Mouse (Mus musculus): ENCODE results near the gene Meox1.

Gene Meox1

GRCm38 (mm10) chr11:101855950-101856712 lies 38.0 kb downstream of the Meox1 start:
- intact Hi-C loops (cut with DNase I), result no loop called here

- intact Hi-C loops (cut with DNase I), result no loop called here
These were observed 43.1 kb downstream of the Meox1 start for GRCm38 (mm10) chr11:101851042-101851441.

DNA sequence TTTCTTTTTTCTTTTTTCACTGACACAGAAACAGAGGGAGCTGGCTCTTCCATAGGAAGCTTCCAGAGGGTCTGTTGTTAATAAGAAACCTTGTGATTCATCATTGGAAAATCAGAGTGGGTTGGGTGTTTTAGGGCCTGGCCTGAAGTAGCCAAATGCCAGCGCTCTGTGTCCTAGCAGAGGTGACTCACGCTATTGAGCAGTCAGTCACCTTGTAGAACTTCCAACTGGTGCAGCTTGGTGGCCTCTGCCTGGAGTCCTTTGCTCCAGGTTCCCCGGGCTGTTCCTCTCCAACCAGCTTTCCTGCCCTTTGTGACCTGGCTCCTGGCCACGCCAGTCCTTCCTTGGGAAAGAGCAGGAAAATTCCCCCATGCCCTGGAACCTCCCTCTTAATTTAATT lies 44.9 kb downstream of the Meox1 start:
- intact Hi-C loops (cut with DNase I), result no loop called here

DNA sequence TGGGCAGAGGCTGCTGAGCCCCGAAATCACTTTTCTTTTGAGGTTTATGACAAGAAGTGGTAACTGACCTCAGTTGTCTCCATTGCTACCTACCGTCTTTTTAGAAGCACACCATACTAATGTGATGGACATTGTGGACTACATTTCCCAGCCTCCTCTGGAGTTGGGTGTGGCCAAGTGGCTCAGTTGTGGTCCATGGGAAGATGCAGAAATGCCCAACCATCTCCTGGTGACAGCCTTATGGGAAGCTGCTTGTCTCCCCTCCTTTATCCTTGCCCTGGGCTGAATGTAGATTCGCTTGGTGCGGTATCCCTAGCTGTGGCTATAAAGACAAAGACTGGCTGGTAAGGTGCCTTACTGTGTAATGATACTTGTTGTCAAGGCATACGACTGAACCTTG lies 46.7 kb downstream of the Meox1 start:
- intact Hi-C loops (cut with DNase I), result no loop called here

DNA sequence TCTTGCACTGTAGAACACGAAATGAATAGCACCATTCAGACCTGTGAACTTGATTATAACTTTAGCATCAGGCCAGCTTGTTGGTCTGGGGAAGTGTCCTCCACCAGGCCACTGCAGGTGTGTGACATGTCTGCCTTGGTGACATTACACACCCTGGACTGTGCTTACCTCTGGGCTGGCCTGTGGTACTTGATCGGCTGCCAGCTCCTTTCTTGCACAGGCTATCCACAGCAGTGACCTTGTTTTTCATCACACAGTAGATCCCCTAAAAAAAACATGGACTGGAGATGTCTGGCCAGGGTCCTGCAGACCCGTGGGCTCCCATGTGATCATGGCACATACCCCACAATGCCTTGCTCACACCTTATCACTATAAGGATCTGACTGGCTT lies 51.4 kb downstream of the Meox1 start:
- intact Hi-C loops (cut with DNase I), result no loop called here

GRCm38 (mm10) chr11:101841998-101842772 lies 52.0 kb downstream of the Meox1 start:
- intact Hi-C loops (cut with DNase I), result no loop called here

- intact Hi-C loops (cut with DNase I), result no loop called here
These were observed 53.8 kb downstream of the Meox1 start for GRCm38 (mm10) chr11:101840405-101840804.

DNA sequence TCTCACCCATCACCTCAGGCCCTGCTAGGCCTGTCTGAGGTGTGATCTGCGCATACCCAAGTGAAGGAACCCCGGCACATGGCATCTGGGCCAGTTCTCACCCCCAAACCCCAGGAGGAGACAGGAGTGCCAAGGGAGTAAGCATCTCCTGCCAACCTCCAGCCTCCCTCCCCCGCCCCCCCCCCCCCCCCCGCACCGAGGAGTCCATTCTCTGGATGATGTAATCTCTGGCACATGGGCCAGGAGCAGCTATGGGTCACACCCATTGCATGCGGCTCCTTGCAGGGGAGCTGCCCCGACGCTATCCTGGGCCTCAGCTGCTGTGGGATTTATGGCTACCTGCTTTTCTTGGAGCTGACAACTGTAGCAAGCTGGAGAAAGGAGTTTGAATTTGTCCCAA lies 54.7 kb downstream of the Meox1 start:
- intact Hi-C loops (cut with DNase I), result no loop called here

- intact Hi-C loops (cut with DNase I), result no loop called here
These were observed 62.2 kb downstream of the Meox1 start for GRCm38 (mm10) chr11:101832001-101832400.

- intact Hi-C loops (cut with DNase I), result no loop called here
These were observed 63.6 kb downstream of the Meox1 start for GRCm38 (mm10) chr11:101830616-101831015.

DNA sequence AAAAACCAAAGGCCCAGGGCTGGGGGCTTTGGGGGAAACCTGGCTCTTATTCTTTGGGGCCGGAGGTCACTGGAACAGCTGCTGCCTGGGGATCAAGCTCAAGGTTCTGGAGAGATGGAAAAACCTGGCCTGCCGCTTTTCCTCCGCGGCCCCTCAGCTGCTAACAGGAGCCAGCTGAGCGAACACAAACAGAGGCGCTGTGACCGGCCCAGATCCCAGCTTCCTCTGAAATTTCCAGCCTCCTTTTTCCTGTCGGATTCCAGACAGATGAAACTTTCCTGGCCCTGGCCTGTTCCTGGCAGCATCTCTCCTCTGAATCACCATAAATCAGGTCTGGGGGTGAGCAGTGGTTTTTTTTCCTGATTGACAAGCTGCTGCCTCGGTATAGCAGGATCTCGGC lies 64.1 kb downstream of the Meox1 start:
- intact Hi-C loops (cut with DNase I), result no loop called here

DNA sequence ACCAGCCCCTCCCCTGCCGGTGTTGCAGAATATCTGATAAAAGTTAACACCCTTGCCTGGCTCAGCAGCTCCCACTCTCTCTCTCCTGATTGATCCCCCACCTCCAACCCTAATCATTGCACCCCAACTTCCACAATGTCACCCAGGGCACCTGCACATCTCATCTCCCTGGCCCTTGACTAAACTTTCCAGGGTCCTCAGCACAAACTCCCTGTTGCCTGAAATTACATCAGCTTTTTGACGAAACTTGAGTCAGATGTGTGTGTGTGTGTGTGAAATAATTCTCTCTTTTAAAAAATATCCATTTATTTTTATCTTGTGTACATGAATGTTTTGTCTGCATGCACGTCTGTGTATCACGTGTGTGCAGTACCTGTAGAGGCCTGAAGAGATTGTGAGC lies 65.5 kb downstream of the Meox1 start:
- intact Hi-C loops (cut with DNase I), result no loop called here
